Comparison of ENCODE assay signal across 8 mouse cellular contexts in genomic region chr2:164770279-164770678, GRCm38 (mm10). TPM values are rescaled to one million over a fixed set of nuclear protein-coding genes. Genes with fewer than 3 reads are reported as not detected.
DNase-seq lines count a peak whose midpoint lies in the region; ATAC-seq lines count a peak whose summit lies in the region.

No protein-coding gene starts in this region.

- H3K9ac ChIP-seq in forebrain, embryonic 15.5 days (replicated peaks) = peak overlapping the region; percentile 53
- peak overlapping the region; percentile 78 for H3K9ac ChIP-seq in liver, embryonic 16.5 days (ENCODE audit: low read depth, low read length)

- WGBS in forebrain, embryonic 15.5 days = 4% methylated on average over 15 of the region's 15 CpGs
- WGBS in liver, embryonic 16.5 days (ENCODE audit: insufficient replicate concordance) = 2% methylated on average over 15 of the region's 15 CpGs

- H3K9me3 ChIP-seq in forebrain, embryonic 15.5 days = no peaks in the 10 kb centered on the region
- no peaks in the 10 kb centered on the region for H3K9me3 ChIP-seq in liver, embryonic 16.5 days (replicated peaks; ENCODE audit: control insufficient read depth, low read length)

- H3K4me3 ChIP-seq in forebrain, embryonic 15.5 days = peak overlapping the region; percentile 73
- H3K4me3 ChIP-seq in liver, embryonic 16.5 days (ENCODE audit: low read depth, low read length) = peak overlapping the region; percentile 69

- H3K36me3 ChIP-seq in forebrain, embryonic 15.5 days = peaks cover 30% of the 10 kb centered on the region
- H3K36me3 ChIP-seq in liver, embryonic 16.5 days (ENCODE audit: control insufficient read depth, insufficient read depth) = peaks cover 59% of the 10 kb centered on the region

- peak; percentile 37 for DNase-seq in CD4-positive, CD25-positive, alpha-beta regulatory T cell, adult 2 months (ENCODE audit: low read depth, low spot score)
- DNase-seq in A20 (ENCODE audit: low read depth, low spot score) = peak; percentile 49
- DNase-seq in frontal cortex, postnatal 25 days (ENCODE audit: low spot score in 2 of 2) = no peak
- DNase-seq in adrenal gland, postnatal 10 days = no peak
- DNase-seq in left cerebral cortex, adult 8-10 months (ENCODE audit: low spot score in 2 of 2) = no peak

- H3K27me3 ChIP-seq in forebrain, embryonic 15.5 days = no peaks in the 10 kb centered on the region
- no peaks in the 10 kb centered on the region for H3K27me3 ChIP-seq in liver, embryonic 16.5 days (ENCODE audit: control insufficient read depth, insufficient read depth, low read depth, low read length)

- no peak for ATAC-seq in CD4-positive, CD25-positive, alpha-beta regulatory T cell, adult 4 months
- no peak for ATAC-seq in forebrain, embryonic 15.5 days (replicated peaks)
- ATAC-seq in liver, embryonic 16.5 days (ENCODE audit: low read depth) = no peak

- peak overlapping the region; percentile 96 for H3K4me2 ChIP-seq in forebrain, embryonic 15.5 days (replicated peaks)
- peak overlapping the region; percentile 80 for H3K4me2 ChIP-seq in liver, embryonic 16.5 days (ENCODE audit: low read depth, low read length)

- peaks cover 25% of the 10 kb centered on the region for H3K4me1 ChIP-seq in forebrain, embryonic 15.5 days
- H3K4me1 ChIP-seq in liver, embryonic 16.5 days (ENCODE audit: control insufficient read depth, low read depth, low read length) = peaks cover 41% of the 10 kb centered on the region

- H3K27ac ChIP-seq in forebrain, embryonic 15.5 days (replicated peaks) = no peak overlapping the region
- H3K27ac ChIP-seq in liver, embryonic 16.5 days (ENCODE audit: low read length) = peak overlapping the region; percentile 79

RNA-seq across cellular contexts. Expression of gene Ube2c, which starts 0.6 kb away (rescaled TPM):
- 10 to 100 TPM in 1 of 2 experiments, 1 to 10 TPM in 1; 7.7 to 11.4 TPM for polyA plus RNA-seq in CD4-positive, CD25-positive, alpha-beta regulatory T cell, adult 4 months (2017; shearing (Covaris generic))
- polyA plus RNA-seq in forebrain, embryonic 15.5 days (2015; fragmentation: Nextera tagmentation; extraction: Ambion mirVana) = 199 and 232 TPM in 2 replicates
- 632 and 661 TPM in 2 replicates for polyA plus RNA-seq in liver, embryonic 16.5 days (2015; fragmentation: Nextera tagmentation; extraction: Ambion mirVana)
- total RNA-seq in adrenal gland, postnatal 10 days (2021) = 10 to 100 TPM; 28.1 to 33.7 TPM
- total RNA-seq in left cerebral cortex, adult 8-10 months (2022) = under 1 TPM in 2 of 4 experiments, not detected in 2; 0.50 to 0.53 TPM

RNA-seq across cellular contexts. Expression of gene Tnnc2, which starts 9.5 kb away (rescaled TPM):
- polyA plus RNA-seq in CD4-positive, CD25-positive, alpha-beta regulatory T cell, adult 4 months (2017; shearing (Covaris generic)) = not detected
- polyA plus RNA-seq in forebrain, embryonic 15.5 days (2015; fragmentation: Nextera tagmentation; extraction: Ambion mirVana) = 0.45 and 0.60 TPM in 2 replicates
- 29.4 and 67.5 TPM in 2 replicates for polyA plus RNA-seq in liver, embryonic 16.5 days (2015; fragmentation: Nextera tagmentation; extraction: Ambion mirVana)
- 100 to 1,000 TPM; 221 to 908 TPM for total RNA-seq in adrenal gland, postnatal 10 days (2021)
- 1 to 10 TPM in 3 of 4 experiments, not detected in 1; 1.7 to 5.6 (median 4.5) TPM for total RNA-seq in left cerebral cortex, adult 8-10 months (2022)

RNA-seq across cellular contexts. Expression of gene Snx21, which starts 15.3 kb away (rescaled TPM):
- polyA plus RNA-seq in CD4-positive, CD25-positive, alpha-beta regulatory T cell, adult 4 months (2017; shearing (Covaris generic)) = 1 to 10 TPM; 4.9 to 7.7 TPM
- 24.6 and 29.8 TPM in 2 replicates for polyA plus RNA-seq in forebrain, embryonic 15.5 days (2015; fragmentation: Nextera tagmentation; extraction: Ambion mirVana)
- polyA plus RNA-seq in liver, embryonic 16.5 days (2015; fragmentation: Nextera tagmentation; extraction: Ambion mirVana) = 9.4 and 12.1 TPM in 2 replicates
- total RNA-seq in adrenal gland, postnatal 10 days (2021) = 10 to 100 TPM; 36.9 to 39.0 TPM
- total RNA-seq in left cerebral cortex, adult 8-10 months (2022) = 10 to 100 TPM; 46.4 to 53.8 (median 51.0) TPM

RNA-seq across cellular contexts. Expression of gene Dnttip1, which starts 24.5 kb away (rescaled TPM):
- polyA plus RNA-seq in CD4-positive, CD25-positive, alpha-beta regulatory T cell, adult 4 months (2017; shearing (Covaris generic)) = 1 to 10 TPM; 3.8 to 7.3 TPM
- polyA plus RNA-seq in forebrain, embryonic 15.5 days (2015; fragmentation: Nextera tagmentation; extraction: Ambion mirVana) = 73.9 and 74.9 TPM in 2 replicates
- 40.1 and 43.1 TPM in 2 replicates for polyA plus RNA-seq in liver, embryonic 16.5 days (2015; fragmentation: Nextera tagmentation; extraction: Ambion mirVana)
- total RNA-seq in adrenal gland, postnatal 10 days (2021) = 10 to 100 TPM; 39.1 to 42.1 TPM
- 10 to 100 TPM; 32.2 to 38.7 (median 35.5) TPM for total RNA-seq in left cerebral cortex, adult 8-10 months (2022)

RNA-seq across cellular contexts. Expression of gene Wfdc3, which starts 24.5 kb away (rescaled TPM):
- not detected for polyA plus RNA-seq in CD4-positive, CD25-positive, alpha-beta regulatory T cell, adult 4 months (2017; shearing (Covaris generic))
- 1.1 and 1.7 TPM in 2 replicates for polyA plus RNA-seq in forebrain, embryonic 15.5 days (2015; fragmentation: Nextera tagmentation; extraction: Ambion mirVana)
- polyA plus RNA-seq in liver, embryonic 16.5 days (2015; fragmentation: Nextera tagmentation; extraction: Ambion mirVana) = 1.5 and 1.7 TPM in 2 replicates
- total RNA-seq in adrenal gland, postnatal 10 days (2021) = under 1 TPM; 0.54 to 0.70 TPM
- 1 to 10 TPM; 1.3 to 3.9 (median 2.1) TPM for total RNA-seq in left cerebral cortex, adult 8-10 months (2022)

Comparison
In these comparisons a context has a peak if more than half of its experiments do, and no peak if none do; other contexts are left out.
1. DNase-seq: peak in CD4-positive, CD25-positive, alpha-beta regulatory T cell, adult 2 months (single experiment) and A20 (single experiment); none in frontal cortex, postnatal 25 days (0 of 2), adrenal gland, postnatal 10 days (single experiment) and left cerebral cortex, adult 8-10 months (0 of 2).
2. RNA of gene Ube2c, which starts 0.6 kb away (polyA plus RNA-seq): 632 to 661 TPM in liver, embryonic 16.5 days and 199 to 232 TPM in forebrain, embryonic 15.5 days; 7.7 to 11.4 TPM in CD4-positive, CD25-positive, alpha-beta regulatory T cell, adult 4 months; every median in the first group is over 10 times any median in the second.
3. RNA of gene Tnnc2, which starts 9.5 kb away (polyA plus RNA-seq): 29.4 to 67.5 TPM in liver, embryonic 16.5 days; 0.45 to 0.60 TPM in forebrain, embryonic 15.5 days and not detected in CD4-positive, CD25-positive, alpha-beta regulatory T cell, adult 4 months; every median in the first group is over 10 times any median in the second.